Mouse (Mus musculus): Measurements from ENCODE around the gene Rnf123. TPM values are rescaled to one million over a fixed set of nuclear protein-coding genes. Genes with fewer than 3 reads are reported as not detected.

The Rnf123 gene
- polyA plus RNA-seq, 2 experiments: 88.2 to 146 TPM

DNA sequence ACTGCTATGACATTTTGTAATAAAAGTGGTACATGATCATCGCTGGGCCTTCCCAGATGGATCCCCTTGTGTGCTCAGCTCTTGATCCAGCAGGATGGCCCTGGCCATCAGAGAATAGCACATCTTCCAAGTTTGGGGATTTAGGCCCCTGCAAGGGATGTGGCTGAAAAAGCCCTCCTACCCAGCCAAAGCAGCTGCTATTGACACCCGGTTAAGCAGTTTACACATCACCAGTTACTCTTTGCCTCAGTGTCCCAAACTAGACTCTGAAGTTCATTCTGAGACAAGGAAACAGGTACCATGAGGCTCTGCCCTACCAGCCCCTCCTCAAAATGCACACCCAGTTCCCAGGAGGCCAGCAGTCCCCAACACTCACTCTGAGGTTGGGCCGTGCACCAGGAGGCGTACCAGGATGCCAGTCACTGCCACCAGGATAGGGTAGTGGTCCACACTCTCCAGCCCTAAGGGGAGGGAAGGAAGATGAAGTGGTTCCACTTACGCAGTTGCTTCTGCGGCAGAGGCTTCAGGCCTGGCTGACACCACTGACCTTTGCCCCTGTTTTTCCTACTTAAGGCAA is 27.4 kb downstream of the Rnf123 start:
- Histone ChIP-seq H3K9me3 (ENCODE audit: control insufficient read depth, low read length) (no peaks in the 10 kb centered on the region), H3K36me3 (replicated peaks; ENCODE audit: control insufficient read depth, insufficient read depth, low read depth) (peaks cover 93% of the 10 kb centered on the region), H3K4me3 (ENCODE audit: insufficient read depth in 1 of 2, low read depth in 2 of 2, low read length in 2 of 2) (no peak overlapping the region), H3K27ac (no peak overlapping the region), H3K4me2 (ENCODE audit: low read depth) (no peak overlapping the region), H3K27me3 (ENCODE audit: control insufficient read depth, insufficient read depth, low read length) (no peaks in the 10 kb centered on the region), H3K9ac (replicated peaks) (no peak overlapping the region), H3K4me1 (replicated peaks; ENCODE audit: control insufficient read depth in 2 of 2, insufficient read depth in 2 of 2, low read length in 1 of 2) (peaks cover 0 to 6% of the 10 kb centered on the region in 2 experiments; a peak in 2 of 4 replicates)
- TF ChIP-seq EP300 (IDR thresholded peaks at IDR 0.05; ENCODE audit: low read depth) (no peak), CTCF (IDR thresholded peaks at IDR 0.05; ENCODE audit: low read depth) (no peak)
- DNase-seq (ENCODE audit: low read depth in 3 of 3, low spot score in 3 of 3) (no peak), ATAC-seq (ENCODE audit: insufficient read depth) (no peak)
- WGBS (ENCODE audit: insufficient replicate concordance): 94% methylated on average over 6 of the region's 6 CpGs

DNA sequence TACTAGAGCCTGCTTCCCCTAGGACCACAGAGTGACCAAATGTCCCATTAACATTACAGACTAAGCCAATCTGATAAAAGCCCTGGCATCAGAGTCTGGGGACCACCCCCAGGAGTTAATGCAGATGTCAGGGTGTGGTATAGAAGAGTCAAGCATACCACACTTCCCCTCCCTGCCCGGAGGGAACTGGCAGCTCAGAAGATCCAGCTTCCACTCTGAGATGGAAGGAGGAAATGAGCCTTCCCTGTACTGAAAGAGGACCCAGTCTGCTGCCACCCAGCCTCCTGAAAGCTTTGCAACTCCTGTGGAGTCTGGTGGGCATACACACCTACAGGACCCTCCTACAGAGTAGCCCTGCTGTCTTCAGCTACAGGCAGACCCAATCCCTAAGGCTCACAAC is 28.1 kb downstream of the Rnf123 start:
- no peak overlapping the region for H3K27ac ChIP-seq
- peaks cover 2 to 9% of the 10 kb centered on the region in 2 experiments for H3K4me1 ChIP-seq (replicated peaks; ENCODE audit: control insufficient read depth in 2 of 2, insufficient read depth in 2 of 2, low read length in 1 of 2)
- H3K36me3 ChIP-seq (replicated peaks; ENCODE audit: control insufficient read depth, insufficient read depth, low read depth): peaks cover 93% of the 10 kb centered on the region
- TF ChIP-seq CTCF (IDR thresholded peaks at IDR 0.05; ENCODE audit: low read depth) (no peak), EP300 (IDR thresholded peaks at IDR 0.05; ENCODE audit: low read depth) (no peak)
- DNase-seq (ENCODE audit: low read depth in 3 of 3, low spot score in 3 of 3) (no peak), ATAC-seq (ENCODE audit: insufficient read depth) (no peak)
- H3K27me3 ChIP-seq (ENCODE audit: control insufficient read depth, insufficient read depth, low read length): no peaks in the 10 kb centered on the region
- no peak overlapping the region for H3K4me2 ChIP-seq (ENCODE audit: low read depth)
- WGBS (ENCODE audit: insufficient replicate concordance): 41% methylated on average over 1 of the region's 1 CpGs
- no peak overlapping the region for H3K4me3 ChIP-seq (ENCODE audit: insufficient read depth in 1 of 2, low read depth in 2 of 2, low read length in 2 of 2)
- H3K9ac ChIP-seq (replicated peaks): no peak overlapping the region
- no peaks in the 10 kb centered on the region for H3K9me3 ChIP-seq (ENCODE audit: control insufficient read depth, low read length)

DNA sequence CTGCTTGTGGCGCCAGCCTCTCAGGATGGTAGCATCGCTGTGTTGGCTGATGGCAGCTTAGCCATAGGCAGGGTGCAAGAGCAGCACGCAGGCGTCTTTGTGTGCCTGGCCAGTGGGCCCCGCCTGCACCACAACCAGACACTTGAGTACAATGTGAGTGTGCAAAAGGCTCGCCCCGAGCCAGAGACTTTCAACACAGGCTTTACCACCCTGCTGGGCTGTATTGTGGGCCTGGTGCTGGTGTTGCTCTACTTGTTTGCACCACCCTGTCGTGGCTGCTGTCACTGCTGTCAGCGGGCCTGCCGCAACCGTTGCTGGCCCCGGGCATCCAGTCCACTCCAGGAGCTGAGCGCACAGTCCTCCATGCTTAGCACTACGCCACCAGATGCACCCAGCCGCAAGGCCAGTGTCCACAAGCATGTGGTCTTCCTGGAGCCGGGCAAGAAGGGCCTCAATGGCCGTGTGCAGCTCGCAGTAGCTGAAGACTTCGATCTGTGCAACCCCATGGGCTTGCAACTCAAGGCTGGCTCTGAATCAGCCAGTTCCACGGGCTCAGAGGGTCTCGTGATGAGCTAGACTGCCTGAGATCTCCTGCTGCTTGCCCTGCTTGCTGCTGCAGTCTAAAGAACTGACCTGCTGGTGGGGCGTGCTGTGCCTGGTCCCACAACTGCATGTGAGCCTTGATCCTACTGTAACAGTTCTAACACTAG is 28.7 kb downstream of the Rnf123 start:
- ATAC-seq (ENCODE audit: insufficient read depth): no peak
- no peak overlapping the region for H3K4me2 ChIP-seq (ENCODE audit: low read depth)
- no peak overlapping the region for H3K4me3 ChIP-seq (ENCODE audit: insufficient read depth in 1 of 2, low read depth in 2 of 2, low read length in 2 of 2)
- no peaks in the 10 kb centered on the region for H3K9me3 ChIP-seq (ENCODE audit: control insufficient read depth, low read length)
- no peak for TF ChIP-seq EP300 (IDR thresholded peaks at IDR 0.05; ENCODE audit: low read depth)
- no peak for TF ChIP-seq CTCF (IDR thresholded peaks at IDR 0.05; ENCODE audit: low read depth)
- peaks cover 87% of the 10 kb centered on the region for H3K36me3 ChIP-seq (replicated peaks; ENCODE audit: control insufficient read depth, insufficient read depth, low read depth)
- DNase-seq (ENCODE audit: low read depth in 3 of 3, low spot score in 3 of 3): no peak
- 93% methylated on average over 22 of the region's 22 CpGs for WGBS (ENCODE audit: insufficient replicate concordance)
- no peak overlapping the region for H3K27ac ChIP-seq
- H3K27me3 ChIP-seq (ENCODE audit: control insufficient read depth, insufficient read depth, low read length): no peaks in the 10 kb centered on the region
- peaks cover 5 to 15% of the 10 kb centered on the region in 2 experiments for H3K4me1 ChIP-seq (replicated peaks; ENCODE audit: control insufficient read depth in 2 of 2, insufficient read depth in 2 of 2, low read length in 1 of 2)
- no peak overlapping the region for H3K9ac ChIP-seq (replicated peaks)

DNA sequence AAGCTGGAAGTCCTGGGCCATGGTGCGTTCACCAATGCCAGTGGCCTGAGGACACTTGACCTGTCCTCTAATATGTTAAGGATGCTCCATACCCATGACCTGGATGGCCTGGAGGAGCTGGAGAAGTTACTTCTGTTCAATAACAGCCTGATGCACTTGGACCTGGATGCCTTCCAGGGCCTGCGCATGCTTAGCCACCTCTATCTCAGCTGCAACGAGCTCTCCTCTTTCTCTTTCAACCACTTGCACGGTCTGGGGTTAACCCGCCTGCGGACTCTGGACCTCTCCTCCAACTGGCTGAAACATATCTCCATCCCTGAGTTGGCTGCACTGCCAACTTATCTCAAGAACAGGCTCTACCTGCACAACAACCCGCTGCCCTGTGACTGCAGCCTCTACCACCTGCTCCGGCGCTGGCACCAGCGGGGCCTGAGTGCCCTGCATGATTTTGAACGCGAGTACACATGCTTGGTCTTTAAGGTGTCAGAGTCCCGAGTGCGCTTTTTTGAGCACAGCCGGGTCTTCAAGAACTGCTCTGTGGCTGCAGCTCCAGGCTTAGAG is 29.4 kb downstream of the Rnf123 start:
- peaks cover 80% of the 10 kb centered on the region for H3K36me3 ChIP-seq (replicated peaks; ENCODE audit: control insufficient read depth, insufficient read depth, low read depth)
- no peak for TF ChIP-seq EP300 (IDR thresholded peaks at IDR 0.05; ENCODE audit: low read depth)
- TF ChIP-seq CTCF (IDR thresholded peaks at IDR 0.05; ENCODE audit: low read depth): no peak
- H3K4me3 ChIP-seq (ENCODE audit: insufficient read depth in 1 of 2, low read depth in 2 of 2, low read length in 2 of 2): no peak overlapping the region
- ATAC-seq (ENCODE audit: insufficient read depth) (no peak), DNase-seq (ENCODE audit: low read depth in 3 of 3, low spot score in 3 of 3) (no peak)
- peaks cover 5 to 15% of the 10 kb centered on the region in 2 experiments for H3K4me1 ChIP-seq (replicated peaks; ENCODE audit: control insufficient read depth in 2 of 2, insufficient read depth in 2 of 2, low read length in 1 of 2)
- H3K4me2 ChIP-seq (ENCODE audit: low read depth): no peak overlapping the region
- no peaks in the 10 kb centered on the region for H3K27me3 ChIP-seq (ENCODE audit: control insufficient read depth, insufficient read depth, low read length)
- H3K9ac ChIP-seq (replicated peaks): no peak overlapping the region
- H3K9me3 ChIP-seq (ENCODE audit: control insufficient read depth, low read length): no peaks in the 10 kb centered on the region
- H3K27ac ChIP-seq: no peak overlapping the region
- 92% methylated on average over 15 of the region's 15 CpGs for WGBS (ENCODE audit: insufficient replicate concordance)

All from liver, embryonic 14.5 days (tissue).